ENCODE assay signal across 27 mouse cellular contexts in genomic region chr10:94938899-94939298, GRCm38 (mm10). TPM values are rescaled to one million over a fixed set of nuclear protein-coding genes. Genes with fewer than 3 reads are reported as not detected.
DNase-seq lines count a peak whose midpoint lies in the region; ATAC-seq lines count a peak whose summit lies in the region.
"Had no signal": no experiment of that assay in that cellular context is flagged by ENCODE, and none has a peak within 500 bp of the region (broad histone marks: within the 10 kb centered on the region; RNA-seq: fewer than 3 reads in every experiment).

No protein-coding gene starts in this region.

- H3K4me3 ChIP-seq in liver, embryonic 16.5 days (ENCODE audit: low read depth, low read length) = no peak overlapping the region
- H3K4me3 ChIP-seq in midbrain, embryonic 11.5 days (ENCODE audit: low read depth, low read length) = no peak overlapping the region
- H3K4me3 ChIP-seq: embryonic facial prominence, embryonic 12.5 days; erythroblast, embryonic 14.5 days; forebrain, embryonic 13.5 days; gastrocnemius, adult 2 months; heart, embryonic 15.5 days; layer of hippocampus, adult 2 months; limb, embryonic 15.5 days; midbrain, embryonic 15.5 days; myocyte had no signal

- no peak overlapping the region for H3K9ac ChIP-seq in liver, embryonic 16.5 days (ENCODE audit: low read depth, low read length)
- no peak overlapping the region for H3K9ac ChIP-seq in midbrain, embryonic 11.5 days (ENCODE audit: low read length)
- H3K9ac ChIP-seq: embryonic facial prominence, embryonic 12.5 days; forebrain, embryonic 13.5 days; heart, embryonic 15.5 days; hindbrain, embryonic 14.5 days; limb, embryonic 15.5 days; midbrain, embryonic 15.5 days had no signal

- intact Hi-C loops in heart, postnatal 14 days (cut with DNase I) = no loop called here

- peaks cover 32% of the 10 kb centered on the region for H3K27me3 ChIP-seq in liver, embryonic 16.5 days (ENCODE audit: control insufficient read depth, insufficient read depth, low read depth, low read length)
- H3K27me3 ChIP-seq in midbrain, embryonic 11.5 days (ENCODE audit: control insufficient read depth, insufficient read depth, low read length) = peaks cover 2% of the 10 kb centered on the region; the same call in 1 of the 2 replicates
- H3K27me3 ChIP-seq: forebrain, embryonic 13.5 days; midbrain, embryonic 15.5 days had no signal

- peaks cover 54% of the 10 kb centered on the region for H3K4me1 ChIP-seq in liver, embryonic 16.5 days (ENCODE audit: control insufficient read depth, low read depth, low read length)
- H3K4me1 ChIP-seq in midbrain, embryonic 11.5 days (ENCODE audit: control insufficient read depth, insufficient read depth, low read length) = peaks cover 31% of the 10 kb centered on the region

- no peak overlapping the region for H3K4me2 ChIP-seq in liver, embryonic 16.5 days (ENCODE audit: low read depth, low read length)
- H3K4me2 ChIP-seq in midbrain, embryonic 11.5 days = no peak overlapping the region
- H3K4me2 ChIP-seq: embryonic facial prominence, embryonic 12.5 days; forebrain, embryonic 13.5 days; heart, embryonic 15.5 days; limb, embryonic 15.5 days; midbrain, embryonic 15.5 days had no signal

- peak; percentile 32 for DNase-seq in CD4-positive helper T cell, adult 2 months (ENCODE audit: low read depth, low spot score)
- peak; percentile 58 to 78 for DNase-seq in natural killer cell, adult 2 months (ENCODE audit: low spot score in 2 of 2)
- no peak for DNase-seq in midbrain, embryonic 11.5 days (ENCODE audit: low spot score, missing footprints)
- no peak for DNase-seq in heart, postnatal 14 days
- no peak for DNase-seq in embryo, embryonic 11 days
- DNase-seq: adrenal gland, postnatal 36 days; cerebellum, adult 11 months; cerebellum, adult 9-11 months; gastrocnemius, adult 2 months; heart, postnatal 4 days; kidney, adult 8-10 months; kidney, postnatal 10 days; layer of hippocampus, postnatal 36 days; right cerebral cortex, adult 18-20 months; right cerebral cortex, postnatal 4 days; thymus, postnatal 14 days had no signal

- no peaks in the 10 kb centered on the region for H3K36me3 ChIP-seq in liver, embryonic 16.5 days (ENCODE audit: control insufficient read depth, insufficient read depth)
- no peaks in the 10 kb centered on the region for H3K36me3 ChIP-seq in midbrain, embryonic 11.5 days (ENCODE audit: control insufficient read depth, insufficient read depth, low read length)
- H3K36me3 ChIP-seq: embryonic facial prominence, embryonic 12.5 days; heart, embryonic 15.5 days; limb, embryonic 15.5 days; midbrain, embryonic 15.5 days had no signal

- WGBS in liver, embryonic 16.5 days (ENCODE audit: insufficient replicate concordance) = 28% methylated on average over 2 of the region's 2 CpGs
- WGBS in midbrain, embryonic 11.5 days = 95% methylated on average over 2 of the region's 2 CpGs

- no peaks in the 10 kb centered on the region for H3K9me3 ChIP-seq in liver, embryonic 16.5 days (replicated peaks; ENCODE audit: control insufficient read depth, low read length)
- H3K9me3 ChIP-seq in midbrain, embryonic 11.5 days (ENCODE audit: control insufficient read depth, low read length) = no peaks in the 10 kb centered on the region
- H3K9me3 ChIP-seq: embryonic facial prominence, embryonic 12.5 days; forebrain, embryonic 13.5 days; heart, embryonic 15.5 days; limb, embryonic 15.5 days; midbrain, embryonic 15.5 days had no signal

- ATAC-seq in common myeloid progenitor, adult 5-6 weeks (replicated peaks; ENCODE audit: low read depth, poor library complexity, severe bottlenecking) = peak; percentile 36
- ATAC-seq in liver, embryonic 16.5 days (ENCODE audit: low read depth) = peak; percentile 30; the same call in 1 of the 2 replicates
- no peak for ATAC-seq in midbrain, embryonic 11.5 days (ENCODE audit: low FRiP score)
- ATAC-seq: forebrain, embryonic 13.5 days; midbrain, embryonic 15.5 days had no signal

- no peak overlapping the region for H3K27ac ChIP-seq in liver, embryonic 16.5 days (ENCODE audit: low read length)
- no peak overlapping the region for H3K27ac ChIP-seq in midbrain, embryonic 11.5 days (ENCODE audit: low read depth, low read length)
- H3K27ac ChIP-seq: embryonic facial prominence, embryonic 12.5 days; forebrain, embryonic 13.5 days; gastrocnemius, adult 2 months; heart, embryonic 15.5 days; hindbrain, embryonic 14.5 days; layer of hippocampus, adult 2 months; limb, embryonic 15.5 days; midbrain, embryonic 15.5 days had no signal

RNA-seq across cellular contexts. Expression of gene Plxnc1, which starts 5.7 kb away (rescaled TPM):
- 59.0 and 61.7 TPM in 2 replicates for total RNA-seq in common myeloid progenitor, adult 5-6 weeks (2017)
- polyA plus RNA-seq in liver, embryonic 16.5 days (2015; fragmentation: Nextera tagmentation; extraction: Ambion mirVana) = 1.5 TPM in 2 replicates
- 5.3 and 6.3 TPM in 2 replicates for polyA plus RNA-seq in midbrain, embryonic 11.5 days (2014; fragmentation: Nextera tagmentation; extraction: Ambion mirVana)
- 1 to 10 TPM; 4.4 to 5.3 TPM for total RNA-seq in heart, postnatal 14 days (2021)
- polyA plus RNA-seq: myocyte had no signal

Comparison
In these comparisons a context has a peak if more than half of its experiments do, and no peak if none do; other contexts are left out.
1. DNase-seq: peak in CD4-positive helper T cell, adult 2 months (single experiment) and natural killer cell, adult 2 months (2 of 2); none in midbrain, embryonic 11.5 days (single experiment), heart, postnatal 14 days (0 of 2) and embryo, embryonic 11 days (single experiment).